ENCODE assay signal across 8 mouse cellular contexts in the genomic region with DNA sequence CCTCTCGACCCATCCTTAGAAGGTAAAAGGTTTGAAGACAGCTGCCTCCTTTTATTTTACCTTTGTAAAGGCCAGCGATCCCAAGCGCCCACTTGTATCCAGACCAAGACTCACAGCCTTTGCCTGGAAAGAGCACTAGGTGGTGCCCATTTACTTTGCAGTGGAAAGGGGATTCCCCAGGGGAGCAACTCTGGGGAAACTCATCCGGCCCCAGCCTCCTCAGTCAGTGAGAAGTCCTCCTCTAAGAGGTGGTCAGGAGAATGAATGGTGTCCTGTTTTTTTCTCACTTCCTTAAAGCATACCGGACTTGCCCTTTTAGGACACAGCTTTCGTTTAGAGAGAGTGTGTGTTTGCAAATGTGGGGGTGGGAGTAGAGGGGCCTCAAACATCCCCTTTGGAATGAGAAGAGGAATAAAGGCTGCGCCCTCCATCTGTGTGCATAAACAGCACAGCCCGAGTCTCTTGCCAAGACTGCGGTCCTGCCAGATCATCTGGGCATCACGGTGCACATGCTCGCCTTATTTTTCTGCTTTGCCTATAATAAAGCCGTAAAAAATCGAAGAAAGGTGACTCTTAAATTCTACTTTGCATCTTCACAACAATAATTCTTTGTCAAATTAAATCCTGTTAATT. TPM values are rescaled to one million over a fixed set of nuclear protein-coding genes. Genes with fewer than 3 reads are reported as not detected.
A peak's percentile ranks its signal among the peaks of the same experiment; 100 is the strongest.
DNase-seq lines count a peak whose midpoint lies in the region; ATAC-seq and TF ChIP-seq lines count a peak whose summit lies in the region.

No protein-coding gene starts in this region.

- H3K36me3 ChIP-seq in intestine, embryonic 14.5 days (ENCODE audit: control insufficient read depth, insufficient read depth, low read length): no peaks in the 10 kb centered on the region

- peak; percentile 88 for ATAC-seq in intestine, embryonic 14.5 days (replicated peaks; ENCODE audit: low FRiP score, low TSS enrichment, low read depth)

- H3K9me3 ChIP-seq in intestine, embryonic 14.5 days (ENCODE audit: control insufficient read depth, low read length): no peaks in the 10 kb centered on the region

- H3K9ac ChIP-seq in intestine, embryonic 14.5 days (ENCODE audit: low read length): 0 out of 2 replicates have a peak overlapping the region, but pooled peaks have one; percentile 16

- no peaks in the 10 kb centered on the region for H3K27me3 ChIP-seq in intestine, embryonic 14.5 days (replicated peaks; ENCODE audit: control insufficient read depth, insufficient read depth, low read length)

- WGBS in intestine, embryonic 14.5 days: 7% methylated on average over 13 of the region's 13 CpGs
- 9% methylated on average over 13 of the region's 13 CpGs for WGBS in olfactory bulb, adult 2 months

- peak overlapping the region; percentile 22 for H3K4me3 ChIP-seq in intestine, embryonic 14.5 days (ENCODE audit: low read depth, low read length)
- peak overlapping the region; percentile 25; the same call in 1 of the 2 replicates for H3K4me3 ChIP-seq in olfactory bulb, adult 2 months (ENCODE audit: insufficient read depth, low read depth, low read length)

- DNase-seq in 3T3-L1 (ENCODE audit: low read depth, low spot score) (peak; percentile 72), WW6 (ENCODE audit: low read depth, low spot score) (peak; percentile 36)
- DNase-seq in embryo, embryonic 10 days (ENCODE audit: low spot score): peak; percentile 79
- DNase-seq in gastrocnemius, postnatal 25 days: peak; percentile 7
- peak; percentile 70 for DNase-seq in intestine, embryonic 14.5 days (ENCODE audit: low spot score)
- DNase-seq in lung, adult 18-20 months: peak; percentile 7 to 16
- DNase-seq in thymus, postnatal 25 days: no peak

- peak overlapping the region; percentile 44 for H3K4me2 ChIP-seq in intestine, embryonic 14.5 days (ENCODE audit: low read length)

- TF ChIP-seq CTCF in olfactory bulb, adult 2 months (IDR thresholded peaks at IDR 0.05; ENCODE audit: insufficient read depth, low read depth, low read length): peak; percentile 44; the same call in 1 of the 2 replicates

- H3K4me1 ChIP-seq in intestine, embryonic 14.5 days (replicated peaks; ENCODE audit: control insufficient read depth, insufficient read depth, low read length): peaks cover 28% of the 10 kb centered on the region
- H3K4me1 ChIP-seq in olfactory bulb, adult 2 months (ENCODE audit: control insufficient read depth, insufficient read depth, low read length): 0 out of 2 replicates have a peak, but pooled peaks cover 3% of the 10 kb centered on the region

- TF ChIP-seq POLR2A in olfactory bulb, adult 2 months (IDR thresholded peaks at IDR 0.05; ENCODE audit: insufficient read depth, low read depth, low read length): no peak

- peak overlapping the region; percentile 73 for H3K27ac ChIP-seq in intestine, embryonic 14.5 days (ENCODE audit: low read depth)
- H3K27ac ChIP-seq in olfactory bulb, adult 2 months (ENCODE audit: insufficient read depth, low read depth, low read length): no peak overlapping the region

RNA-seq across cellular contexts. Expression of gene Etaa1, which starts 57.5 kb away (rescaled TPM):
- 1 to 10 TPM; 1.7 TPM for total RNA-seq in gastrocnemius, postnatal 25 days (2021)
- 15.0 and 16.3 TPM in 2 replicates for polyA plus RNA-seq in intestine, embryonic 14.5 days (2014; fragmentation: Nextera tagmentation; extraction: Ambion mirVana)
- not detected in 2 replicates for polyA plus RNA-seq in olfactory bulb, adult 2 months (2012; ENCODE audit: insufficient read depth, insufficient read length, low replicate concordance, missing spikeins)
